Mouse (Mus musculus) heart, postnatal 14 days (tissue): ENCODE data around the gene Aak1. TPM values are rescaled to one million over a fixed set of nuclear protein-coding genes. Genes with fewer than 3 reads are reported as not detected.
"Not testable (repeated sequence)": the region's sequence is repeated elsewhere in the genome, so short reads cannot be mapped to it uniquely, and the experiment has no call there.

Source experiments
- DNase-seq, 2 experiments: peaks; one replicate each; pipeline ENCODE4 v3.0.0; 2021 to 2022
- intact Hi-C: fragments of 180-260 bp; cut with DNase I; formaldehyde crosslinking; loops from one replicate; pipeline ENCODE4 v1.15.1; 2025
- total RNA-seq, 2 experiments: library from RNA; stranded (reverse); gene quantifications; 2 replicates each; pipeline ENCODE4 v1.2.3; 2021

Gene Aak1
- total RNA-seq, 2 experiments from 2014 or later: 89.4 to 100 TPM

GRCm38 (mm10) chr6:86878656-86879055 lies 29.3 kb downstream of the Aak1 start:
- DNase-seq, intact Hi-C loops: not testable (repeated sequence)

- intact Hi-C loops: no loop called here
- DNase-seq: peak in 1 of 2 experiments; percentile 40
Observed at GRCm38 (mm10) chr6:86879314-86879713, 30.0 kb downstream of the Aak1 start.

- DNase-seq: no peak
- intact Hi-C loops: no loop called here
Observed at GRCm38 (mm10) chr6:86884230-86884629, 34.9 kb downstream of the Aak1 start.

DNA sequence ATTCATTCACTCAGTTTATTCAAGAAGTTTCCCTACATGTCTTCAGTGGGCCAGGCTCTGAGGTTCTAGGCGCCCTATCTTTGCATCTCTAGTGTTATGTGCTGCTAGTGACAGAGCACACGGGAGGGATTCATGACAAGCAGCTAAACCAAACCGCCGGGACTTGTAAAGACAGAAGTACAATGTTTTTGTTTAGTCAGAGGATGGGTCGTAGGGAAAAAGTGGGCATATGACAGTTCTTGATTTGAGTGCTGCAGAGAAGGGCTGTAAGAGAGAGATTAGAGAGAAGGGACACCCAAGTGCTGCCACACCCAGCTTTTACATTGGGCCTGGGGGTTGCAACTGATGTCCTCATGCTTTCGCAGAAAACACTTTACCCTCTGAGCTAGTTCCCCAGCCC lies 35.4 kb downstream of the Aak1 start:
- no peak for DNase-seq
- intact Hi-C loops: no loop called here

DNA sequence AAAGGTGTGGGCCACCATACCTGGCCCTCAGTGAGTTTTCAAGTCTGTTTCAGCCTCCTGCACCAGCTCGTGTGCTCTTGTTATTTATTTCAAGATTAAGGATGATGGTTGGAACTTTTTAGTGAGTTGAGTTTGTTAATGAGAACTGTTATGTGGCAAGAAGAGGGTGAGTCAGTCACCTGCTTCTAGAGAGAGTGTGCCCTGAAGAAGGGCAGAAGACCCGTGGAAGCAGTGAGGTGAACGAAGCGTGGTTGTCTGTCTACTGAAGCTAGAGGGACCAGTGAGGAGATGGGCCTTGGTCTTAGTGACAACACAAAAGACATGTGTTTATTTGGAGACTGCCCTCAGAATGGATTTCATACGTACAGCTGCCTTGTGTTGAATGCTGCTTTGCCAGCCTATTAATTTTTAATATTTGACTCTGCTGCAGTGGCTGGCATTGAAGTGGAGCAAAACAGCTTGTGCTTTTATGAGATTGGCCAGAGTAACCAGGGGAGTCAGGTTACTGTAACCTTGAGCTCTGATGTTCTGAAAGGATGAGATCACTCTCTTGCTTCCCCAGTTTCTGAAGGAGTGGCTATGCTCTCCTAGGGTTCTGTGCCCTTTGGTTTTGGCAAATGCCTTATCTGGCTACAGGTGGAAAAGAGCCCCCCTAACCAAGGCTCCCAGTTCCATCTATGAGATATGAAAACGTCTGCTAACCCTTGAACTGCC lies 36.7 kb downstream of the Aak1 start:
- no peak for DNase-seq
- intact Hi-C loops: no loop called here

DNA sequence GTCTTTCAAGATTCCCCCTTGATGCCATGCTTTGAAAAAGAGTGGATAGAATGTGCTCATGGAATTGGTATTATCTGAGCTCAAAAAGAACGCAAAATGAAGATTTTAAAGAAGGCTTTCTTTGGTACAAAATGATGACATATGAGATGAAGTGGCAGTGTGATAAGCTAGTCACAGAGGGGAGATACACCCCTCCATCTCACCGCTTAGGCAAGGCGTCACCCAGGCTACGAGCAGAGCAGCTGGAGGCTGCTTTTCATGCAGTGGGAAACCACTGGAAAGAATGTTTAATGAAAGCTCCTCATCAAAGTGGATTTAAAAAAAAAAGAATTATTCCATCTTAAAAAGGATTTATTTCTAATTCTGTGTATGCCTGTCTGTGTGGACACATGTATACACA lies 37.5 kb downstream of the Aak1 start:
- intact Hi-C loops: no loop called here

DNA sequence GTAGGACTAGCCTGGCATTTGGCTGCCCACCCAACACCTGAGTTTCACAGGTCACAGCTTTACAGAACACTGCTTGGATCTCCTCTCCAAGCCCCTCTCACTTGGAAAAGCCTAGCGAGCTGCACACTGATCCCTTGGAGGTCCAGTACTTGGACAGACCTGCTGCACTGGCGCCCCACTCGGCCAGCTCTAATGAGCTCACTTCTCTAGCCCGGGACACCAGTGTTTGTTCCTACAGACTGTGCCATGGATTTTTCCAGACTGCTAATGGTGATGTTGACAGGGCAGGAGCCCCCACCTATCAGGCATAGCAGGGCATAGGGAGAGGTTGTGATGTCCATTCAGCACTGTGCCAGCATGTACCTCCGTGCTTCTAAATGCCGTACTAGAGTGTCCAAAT lies 48.2 kb downstream of the Aak1 start:
- intact Hi-C loops: no loop called here
- no peak for DNase-seq

More for the DNA sequence above, 37.5 kb downstream of the Aak1 start:
- DNase-seq: no peak

DNA sequence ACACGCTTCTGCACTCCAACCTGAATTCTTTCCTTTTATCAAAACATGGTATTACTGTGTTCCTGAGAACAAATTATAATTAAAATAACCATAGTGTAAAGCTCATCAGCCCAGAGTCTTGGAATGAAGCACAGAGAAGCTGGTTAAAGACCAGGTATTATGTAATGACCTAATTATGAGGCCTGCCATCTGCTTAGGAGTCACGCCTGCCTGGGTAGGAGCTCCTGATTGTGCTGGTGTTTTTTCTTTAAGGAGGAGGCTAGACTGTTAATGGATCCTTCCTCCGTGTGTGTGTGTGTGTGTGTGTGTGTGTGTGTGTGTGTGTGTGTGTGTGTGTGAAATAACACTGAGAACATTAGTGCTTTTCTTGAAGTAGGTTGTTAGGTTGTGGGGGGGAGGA lies 49.7 kb downstream of the Aak1 start:
- no peak for DNase-seq
- intact Hi-C loops: no loop called here

DNA sequence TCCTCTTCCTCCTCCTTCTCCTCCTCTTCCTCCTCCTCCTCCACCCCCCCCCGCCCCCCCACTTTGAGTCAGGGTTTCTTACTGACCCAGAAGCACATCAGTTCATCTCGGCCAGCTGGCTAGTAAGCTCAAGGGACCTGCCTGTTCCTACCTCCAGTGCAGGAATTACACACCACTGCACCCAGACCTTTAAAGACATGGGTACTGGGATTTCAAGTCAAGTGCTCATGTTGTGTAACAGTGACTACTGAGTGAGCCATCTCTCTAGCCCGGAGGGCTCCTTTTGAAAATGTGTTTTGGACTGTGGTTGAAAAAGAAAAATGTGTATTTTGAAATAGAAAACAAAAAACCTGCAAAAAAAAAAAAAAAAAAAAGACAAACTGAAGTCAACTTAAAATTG lies 50.6 kb downstream of the Aak1 start:
- DNase-seq: no peak
- intact Hi-C loops: no loop called here

- intact Hi-C loops: no loop called here
- DNase-seq: no peak
Observed at GRCm38 (mm10) chr6:86900546-86900945, 51.2 kb downstream of the Aak1 start.

DNA sequence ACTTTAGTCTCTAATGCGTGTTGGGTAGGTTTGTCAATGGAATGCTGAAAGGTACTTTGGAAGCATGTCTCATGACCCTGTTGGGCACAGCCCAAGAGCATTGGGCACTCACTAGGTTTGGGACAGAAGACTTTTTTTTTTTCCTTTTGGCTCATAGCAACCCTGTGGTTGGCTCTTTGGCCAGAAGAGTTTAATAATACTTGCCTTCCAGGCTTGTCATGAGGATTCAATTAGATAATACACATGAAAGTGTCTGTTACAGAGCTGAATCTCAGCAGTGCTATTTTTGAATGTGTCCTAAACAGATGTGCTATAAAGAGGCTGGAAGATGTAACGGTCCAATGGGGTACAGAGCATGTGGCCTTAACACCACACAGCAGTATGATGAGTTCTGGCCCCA lies 56.2 kb downstream of the Aak1 start:
- intact Hi-C loops: no loop called here
- DNase-seq: no peak

DNA sequence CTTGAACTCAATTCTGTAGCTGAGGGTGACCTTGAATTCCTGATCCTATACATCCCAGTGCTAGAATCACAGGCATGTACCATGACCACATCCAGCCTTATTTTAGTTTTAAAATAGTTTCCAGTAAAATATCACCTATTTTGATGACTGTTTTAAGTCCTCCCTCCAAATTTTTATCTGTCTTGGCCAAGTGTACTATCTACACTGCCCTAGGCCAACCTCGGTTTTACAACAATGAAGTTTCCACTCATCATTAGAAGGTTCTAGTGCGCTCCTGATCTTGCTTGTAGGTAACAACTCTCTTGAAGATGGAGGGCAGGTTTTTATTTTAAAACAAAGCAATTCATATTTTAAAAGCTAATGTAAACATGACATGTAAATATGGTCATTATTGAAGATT lies 57.9 kb downstream of the Aak1 start:
- intact Hi-C loops: no loop called here
- no peak for DNase-seq

- peak in 1 of 2 experiments; percentile 15 for DNase-seq
- intact Hi-C loops: no loop called here
Observed at GRCm38 (mm10) chr6:86908561-86909150, 59.3 kb downstream of the Aak1 start.

GRCm38 (mm10) chr6:86909881-86910280 lies 60.6 kb downstream of the Aak1 start:
- no peak for DNase-seq
- intact Hi-C loops: no loop called here

DNA sequence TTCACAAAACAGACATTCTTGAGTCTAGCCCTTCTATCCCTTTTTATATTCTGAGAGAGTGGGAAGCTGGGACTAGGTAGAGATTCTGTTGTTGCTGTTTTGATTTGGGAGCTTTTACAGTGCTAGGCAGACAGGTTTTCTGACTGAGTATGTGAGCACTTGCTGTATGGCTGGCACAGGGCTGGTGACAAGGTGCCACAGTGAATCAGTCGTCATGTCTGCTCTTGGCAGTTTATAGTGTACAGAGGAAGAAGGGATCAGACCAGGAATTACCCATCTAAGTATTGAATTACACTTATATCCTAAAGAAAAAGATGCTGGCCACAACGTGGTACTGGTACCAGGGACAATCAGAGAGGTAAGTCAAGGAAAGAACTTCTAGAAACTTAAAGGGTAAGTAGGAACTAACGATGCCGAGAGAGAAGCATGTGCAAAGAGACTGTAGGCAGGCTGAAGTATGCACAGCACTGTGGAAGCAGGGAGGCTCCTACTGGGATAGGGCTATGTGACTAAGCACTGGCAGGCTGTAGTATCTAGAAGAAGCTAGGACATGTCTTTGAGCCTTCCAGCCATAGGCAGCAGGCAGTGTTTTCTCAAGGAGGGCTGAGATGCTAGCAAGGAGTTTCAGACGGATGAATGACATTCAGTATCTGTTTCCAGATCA lies 67.0 kb downstream of the Aak1 start:
- no peak for DNase-seq
- intact Hi-C loops: no loop called here

DNA sequence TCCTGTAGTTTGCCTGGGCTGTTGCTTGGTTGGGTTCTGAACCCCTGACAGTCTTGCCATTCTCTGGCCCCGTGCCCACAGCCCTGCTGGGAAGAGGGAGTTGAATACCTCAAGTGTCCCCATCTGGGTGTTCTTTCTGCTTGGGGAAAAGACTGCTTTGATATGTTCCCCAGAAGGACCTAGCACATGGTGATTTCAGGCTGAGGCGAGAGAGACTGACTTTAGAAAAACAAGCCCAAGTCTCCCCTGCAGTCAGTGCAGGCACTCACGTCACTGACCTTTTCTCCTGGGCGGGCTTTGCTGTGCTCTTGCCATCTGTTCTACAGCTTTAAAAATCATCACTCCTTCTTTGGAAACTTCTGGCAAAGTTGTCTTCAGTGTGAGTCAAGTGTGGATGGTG lies 67.9 kb downstream of the Aak1 start:
- peak; percentile 33 to 39 for DNase-seq
- intact Hi-C loops: no loop called here

GRCm38 (mm10) chr6:86918058-86918835 lies 68.9 kb downstream of the Aak1 start:
- intact Hi-C loops: no loop called here
- peak; percentile 50 to 68 for DNase-seq

DNA sequence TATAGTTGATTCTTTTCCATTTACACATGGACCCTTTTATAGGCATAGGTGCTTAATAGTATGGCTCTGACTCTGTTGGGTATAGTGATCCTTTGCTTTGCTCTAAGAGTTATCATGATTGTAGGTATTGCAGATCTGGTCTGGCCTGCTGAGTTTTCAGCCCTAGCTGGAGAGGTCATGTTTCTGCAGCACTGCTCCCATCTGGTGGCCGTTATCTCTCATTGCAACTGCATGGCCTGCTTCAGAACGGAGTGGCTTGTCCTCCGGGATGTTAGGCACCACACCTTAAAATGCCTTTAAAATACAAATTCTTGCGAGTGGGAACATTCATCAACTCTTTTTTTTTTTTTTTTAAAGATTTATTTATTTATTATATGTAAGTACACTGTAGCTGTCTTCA lies 72.6 kb downstream of the Aak1 start:
- DNase-seq: peak; percentile 63 to 70
- intact Hi-C loops: loop anchor here (1.0 kb wide), 2 partner anchors 70 to 108 kb away; no protein-coding TSS in a partner anchor

- no peak for DNase-seq
- intact Hi-C loops: no loop called here
Observed at GRCm38 (mm10) chr6:86924746-86925145, 75.4 kb downstream of the Aak1 start.

GRCm38 (mm10) chr6:86934541-86934940 lies 85.2 kb downstream of the Aak1 start:
- no peak for DNase-seq

GRCm38 (mm10) chr6:86939797-86940196 lies 90.5 kb downstream of the Aak1 start:
- no peak for DNase-seq
- intact Hi-C loops: no loop called here

More at GRCm38 (mm10) chr6:86934541-86934940, 85.2 kb downstream of the Aak1 start:
- intact Hi-C loops: no loop called here
